Mouse (Mus musculus) CH12.LX (cell line): ENCODE data around the gene Tspan32. TPM values are rescaled to one million over a fixed set of nuclear protein-coding genes. Genes with fewer than 3 reads are reported as not detected.

ENCODE experiments used
- DNase-seq: peaks from one replicate; pipeline ENCODE4 v3.0.0-alpha.2; 2013; ENCODE audit errors: extremely low read depth
- H3K27ac ChIP-seq: 2 replicates; pipeline ENCODE4 v1.5.1; 2012; ENCODE audit warnings: low read depth, mild to moderate bottlenecking, control low read depth, moderate library complexity; ENCODE audit not compliant: insufficient read depth
- H3K27me3 ChIP-seq: replicated peaks from 2 replicates; pipeline ENCODE3; 2012; ENCODE audit warnings: inconsistent platforms
- H3K36me3 ChIP-seq, 2 experiments: replicated peaks in 1 of 2; 2 replicates each; pipeline versions ENCODE3 to v1.6.1; 2012; ENCODE audit warnings: inconsistent platforms in 1 of 2, low read length in 1 of 2, mild to moderate bottlenecking in 1 of 2, mixed read lengths in 1 of 2, moderate library complexity in 1 of 2; ENCODE audit not compliant: control insufficient read depth in 1 of 2, insufficient read depth in 1 of 2
- H3K4me1 ChIP-seq, 2 experiments: 2 replicates each; pipeline ENCODE4 v1.6.1; 2012; ENCODE audit warnings: inconsistent platforms in 1 of 2, moderate library complexity in 1 of 2; ENCODE audit not compliant: insufficient read depth in 2 of 2, control insufficient read depth in 1 of 2
- H3K4me2 ChIP-seq: 2 replicates; pipeline ENCODE4 v1.6.1; 2012; ENCODE audit warnings: low read depth, mild to moderate bottlenecking, control low read depth; ENCODE audit not compliant: poor library complexity, insufficient read depth, severe bottlenecking
- H3K4me3 ChIP-seq, 3 experiments: fragments of 150-350 bp in 1 of 3; sonication (generic) in 1 of 3; replicated peaks in 1 of 3; 2 replicates each; pipeline versions ENCODE3 to v1.5.1; 2011 to 2012; ENCODE audit warnings: low read depth in 2 of 3, low read length in 2 of 3, mild to moderate bottlenecking in 2 of 3, moderate library complexity in 2 of 3, control low read depth in 1 of 3, improper control_type of control experiment in 1 of 3, inconsistent platforms in 1 of 3, mixed read lengths in 1 of 3; ENCODE audit not compliant: poor library complexity in 1 of 3
- H3K79me2 ChIP-seq: replicated peaks from 2 replicates; pipeline ENCODE4 v1.6.1; 2012; ENCODE audit warnings: mild to moderate bottlenecking, moderate library complexity; ENCODE audit not compliant: control insufficient read depth, poor library complexity, insufficient read depth, severe bottlenecking; ENCODE audit errors: extremely low read depth
- H3K9ac ChIP-seq: 2 replicates; pipeline ENCODE4 v1.6.1; 2012; ENCODE audit warnings: low read depth, mild to moderate bottlenecking, control low read depth, moderate library complexity; ENCODE audit not compliant: insufficient read depth
- H3K9me3 ChIP-seq: replicated peaks from 2 replicates; pipeline ENCODE3; 2012; ENCODE audit warnings: low read length, inconsistent platforms, mixed read lengths
- BHLHE40 ChIP-seq: IDR thresholded peaks from 2 replicates; pipeline ENCODE4 v1.6.1; 2011; ENCODE audit warnings: mild to moderate bottlenecking, low read depth, low read length, improper control_type of control experiment
- E2F4 ChIP-seq: IDR thresholded peaks from 2 replicates; pipeline ENCODE4 v1.6.1; 2011; ENCODE audit warnings: low read depth, low read length, improper control_type of control experiment; ENCODE audit not compliant: insufficient replicate concordance
- ELF1 ChIP-seq: IDR thresholded peaks from 2 replicates; pipeline ENCODE4 v1.6.1; 2014; ENCODE audit warnings: low read depth, mild to moderate bottlenecking, inconsistent platforms, low read length, improper control_type of control experiment
- ETS1 ChIP-seq: conservative IDR thresholded peaks from 2 replicates; pipeline ENCODE4 v1.6.1; 2012; ENCODE audit warnings: low read depth, mild to moderate bottlenecking, inconsistent platforms, low read length, improper control_type of control experiment, moderate library complexity
- JUN ChIP-seq: IDR thresholded peaks from 2 replicates; pipeline ENCODE4 v1.6.1; 2011; ENCODE audit warnings: low read depth, mild to moderate bottlenecking, low read length, improper control_type of control experiment, moderate library complexity; ENCODE audit not compliant: insufficient read depth
- MAZ ChIP-seq: IDR thresholded peaks from 2 replicates; pipeline ENCODE4 v1.6.1; 2012; ENCODE audit warnings: low read depth, mild to moderate bottlenecking, inconsistent platforms, low read length, improper control_type of control experiment, moderate library complexity
- MEF2A ChIP-seq: IDR thresholded peaks from 2 replicates; pipeline ENCODE4 v1.6.1; 2014; ENCODE audit warnings: low read depth, mild to moderate bottlenecking, inconsistent platforms, low read length, improper control_type of control experiment, borderline replicate concordance
- NRF1 ChIP-seq: IDR thresholded peaks from 2 replicates; pipeline ENCODE4 v1.6.1; 2014; ENCODE audit warnings: low read depth, mild to moderate bottlenecking, inconsistent platforms, low read length, improper control_type of control experiment, moderate library complexity
- PAX5 ChIP-seq: IDR thresholded peaks from 2 replicates; pipeline ENCODE4 v1.6.1; 2012; ENCODE audit warnings: low read length, inconsistent platforms, mixed read lengths
- POLR2AphosphoS2 ChIP-seq: IDR thresholded peaks from 2 replicates; pipeline ENCODE4 v1.6.1; 2011; ENCODE audit warnings: low read depth, low read length, improper control_type of control experiment
- RAD21 ChIP-seq: IDR thresholded peaks from 2 replicates; pipeline ENCODE4 v1.6.1; 2011; ENCODE audit warnings: low read depth, mild to moderate bottlenecking, low read length, improper control_type of control experiment, moderate library complexity
- RCOR1 ChIP-seq: conservative IDR thresholded peaks from 2 replicates; pipeline ENCODE4 v1.6.1; 2012; ENCODE audit warnings: low read depth, mild to moderate bottlenecking, inconsistent platforms, low read length, improper control_type of control experiment
- SMC3 ChIP-seq: IDR thresholded peaks from 2 replicates; pipeline ENCODE4 v1.6.1; 2011; ENCODE audit warnings: low read depth, low read length, improper control_type of control experiment
- TBP ChIP-seq: conservative IDR thresholded peaks from 2 replicates; pipeline ENCODE4 v1.6.1; 2011; ENCODE audit warnings: low read depth, low read length, improper control_type of control experiment
- ZNF384 ChIP-seq: IDR thresholded peaks from 2 replicates; pipeline ENCODE4 v1.6.1; 2012; ENCODE audit warnings: low read depth, low read length, improper control_type of control experiment, inconsistent platforms
- dilution Hi-C: fragments of 300-500 bp; cut with MboI; formaldehyde crosslinking; loops from 2 replicates; pipeline ENCODE4 v1.14.3; 2020; ENCODE audit warnings: low sequenced_read_pairs; ENCODE audit not compliant: extremely low pct_unique_long_range_greater_than_20kb, extremely low pct_ligation_motif_present
- in situ Hi-C: fragments of 300-500 bp; cut with MboI; formaldehyde crosslinking; loops from 3 replicates; pipeline ENCODE4 v1.14.3; 2019; ENCODE audit warnings: low sequenced_read_pairs, low pct_ligation_motif_present, low pct_unique_long_range_greater_than_20kb, mixed read lengths
- polyA plus RNA-seq: library from polyadenylated mRNA; unstranded; fragments of >175 nt; gene quantifications from 2 replicates; pipeline ENCODE4 v1.2.1, GENCODE M21; 2012; ENCODE audit warnings: low read depth; ENCODE audit not compliant: insufficient read length
- total RNA-seq, 2 experiments: library from RNA; depleted of rRNA; stranded (reverse); fragments of 300-350 nt in 1 of 2; fragments of >200 nt in 1 of 2; gene quantifications; 2 replicates each; pipeline ENCODE4 v1.2.3; 2012 to 2014

Tspan32 gene
- total and polyA plus RNA-seq, 3 experiments, result 28.2 to 34.5 (median 28.6) TPM

DNA sequence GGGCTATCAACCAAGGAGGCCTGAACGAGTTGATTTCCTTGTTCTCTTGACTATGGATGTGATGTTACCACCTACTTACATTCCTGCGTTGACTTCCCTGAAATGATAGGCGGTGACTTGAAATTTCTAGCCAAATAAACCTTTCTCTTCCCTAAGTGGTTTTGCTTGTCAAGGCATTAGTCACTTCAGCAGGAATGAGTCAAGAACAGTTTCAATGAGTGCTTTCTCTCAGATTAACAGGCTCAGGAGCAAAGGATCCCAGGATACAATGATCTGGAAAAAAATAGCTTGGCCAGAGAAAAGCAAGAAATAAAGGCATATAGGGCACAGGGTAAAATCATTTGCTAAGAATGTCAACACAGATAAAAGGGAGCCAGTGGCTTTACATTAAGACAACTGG lies 20.6 kb downstream of the Tspan32 start:
- H3K4me1 ChIP-seq, result peaks cover 17 to 56% of the 10 kb centered on the region in 2 experiments
- peaks cover 0 to 8% of the 10 kb centered on the region in 2 experiments for H3K36me3 ChIP-seq
- no peaks in the 10 kb centered on the region for H3K79me2 ChIP-seq
- dilution Hi-C loops, result no loop called here
- no peaks in the 10 kb centered on the region for H3K27me3 ChIP-seq
- DNase-seq, result no peak
- in situ Hi-C loops, result no loop called here
- no peak overlapping the region for H3K27ac ChIP-seq
- H3K4me2 ChIP-seq, result no peak overlapping the region
- TF ChIP-seq ETS1 (no peak), RAD21 (no peak), PAX5 (no peak), SMC3 (no peak), ZNF384 (no peak), POLR2AphosphoS2 (no peak), MEF2A (no peak), E2F4 (no peak)
- peaks cover 13% of the 10 kb centered on the region for H3K9me3 ChIP-seq
- no peak overlapping the region for H3K9ac ChIP-seq
- no peak overlapping the region for H3K4me3 ChIP-seq

DNA sequence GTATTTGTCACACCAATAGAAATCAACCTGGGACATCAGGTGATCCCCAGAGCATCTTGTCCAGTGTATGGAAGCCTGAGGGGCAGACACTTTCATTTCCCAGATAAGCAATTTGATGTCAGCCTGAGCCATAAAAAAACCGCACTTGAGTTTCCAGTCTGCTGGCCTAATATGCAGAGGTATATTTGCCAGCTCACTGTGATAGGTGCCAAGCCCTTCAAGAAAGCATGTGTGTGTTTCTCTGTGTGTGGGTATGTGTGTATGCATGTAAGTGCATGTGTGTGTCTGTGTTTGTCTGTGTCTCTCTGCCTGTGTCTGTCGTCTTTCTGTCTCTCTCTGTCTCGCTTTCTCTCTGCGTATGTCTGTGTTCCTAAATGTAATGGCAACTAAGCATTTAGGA lies 22.4 kb downstream of the Tspan32 start:
- Histone ChIP-seq H3K4me3 (no peak overlapping the region), H3K36me3 (peaks cover 0 to 8% of the 10 kb centered on the region in 2 experiments), H3K4me1 (peaks cover 5 to 39% of the 10 kb centered on the region in 2 experiments; a peak in 3 of 4 replicates), H3K9ac (no peak overlapping the region), H3K27me3 (no peaks in the 10 kb centered on the region), H3K27ac (no peak overlapping the region), H3K9me3 (peaks cover 13% of the 10 kb centered on the region)
- no peak for TF ChIP-seq JUN
- TF ChIP-seq NRF1, result no peak
- no peak for TF ChIP-seq ELF1
- TF ChIP-seq RCOR1, result no peak
- no peak for TF ChIP-seq TBP
- no peak for TF ChIP-seq BHLHE40
- no peak for TF ChIP-seq MAZ
- no peak for TF ChIP-seq RAD21
- TF ChIP-seq, all 38 proteins: peak for 0
- dilution Hi-C loops, result no loop called here
- Histone ChIP-seq H3K79me2 (no peaks in the 10 kb centered on the region), H3K4me2 (no peak overlapping the region)
- no peak for DNase-seq
- in situ Hi-C loops, result no loop called here
